Mouse (Mus musculus): ENCODE measurements around the gene Gnptg.
"Not testable (repeated sequence)": the region's sequence is repeated elsewhere in the genome, so short reads cannot be mapped to it uniquely, and the experiment has no call there.

Gene Gnptg

DNA sequence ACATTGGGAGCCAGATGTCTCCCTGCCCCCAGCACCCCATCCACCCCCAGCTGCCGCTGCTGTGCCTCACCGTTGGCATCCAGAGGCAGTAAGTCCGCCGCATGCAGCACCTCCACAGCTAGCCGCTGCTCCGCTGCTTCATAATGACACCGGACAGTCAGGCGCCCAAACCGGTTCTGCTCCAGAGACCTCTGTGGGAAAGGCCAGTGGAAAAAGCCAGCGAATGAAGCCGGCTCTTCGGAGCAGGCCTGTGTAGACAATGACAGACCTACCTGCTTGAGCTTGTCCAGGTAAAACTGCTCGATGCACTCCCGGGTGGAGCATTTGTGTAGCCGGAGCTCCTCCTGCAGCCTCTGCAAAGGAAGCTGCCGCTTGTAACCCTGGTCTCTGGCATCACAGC lies 4.3 kb upstream of the Gnptg start:
- no peak for DNase-seq (ENCODE audit: extremely low read depth, insufficient read length, low spot score)

DNA sequence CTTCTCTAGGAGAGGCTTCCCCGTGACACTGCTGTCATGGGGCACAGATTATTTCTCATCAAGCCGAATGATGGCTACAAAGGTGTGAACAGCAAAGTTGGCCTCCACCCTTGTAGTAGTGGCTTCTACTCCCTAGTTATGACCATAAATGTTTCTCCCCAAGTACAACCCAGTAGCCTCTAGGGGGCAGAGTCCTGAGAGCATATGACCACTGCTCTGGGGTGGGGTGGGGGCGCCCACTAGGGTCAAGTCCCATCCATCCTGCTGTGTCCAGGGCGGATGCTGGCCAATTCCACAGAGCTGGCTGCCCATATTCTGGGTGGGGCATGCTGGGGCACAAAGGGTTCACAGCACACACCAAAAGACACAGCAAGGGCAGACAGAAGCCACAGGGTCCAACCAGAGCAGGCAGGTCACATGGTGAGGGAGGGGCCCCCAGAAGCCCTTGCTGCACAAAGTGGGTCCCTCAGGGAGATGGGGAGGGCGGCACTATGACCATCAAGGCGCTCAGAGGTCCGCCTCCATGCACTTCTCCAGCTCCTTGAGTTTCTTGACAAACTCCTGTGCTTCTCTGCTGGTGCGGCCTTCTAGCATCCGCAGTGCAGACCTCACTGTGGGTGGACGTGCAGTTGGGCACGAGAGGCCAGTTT lies 3.3 kb upstream of the Gnptg start:
- no peak for DNase-seq (ENCODE audit: extremely low read depth, insufficient read length, low spot score)

DNA sequence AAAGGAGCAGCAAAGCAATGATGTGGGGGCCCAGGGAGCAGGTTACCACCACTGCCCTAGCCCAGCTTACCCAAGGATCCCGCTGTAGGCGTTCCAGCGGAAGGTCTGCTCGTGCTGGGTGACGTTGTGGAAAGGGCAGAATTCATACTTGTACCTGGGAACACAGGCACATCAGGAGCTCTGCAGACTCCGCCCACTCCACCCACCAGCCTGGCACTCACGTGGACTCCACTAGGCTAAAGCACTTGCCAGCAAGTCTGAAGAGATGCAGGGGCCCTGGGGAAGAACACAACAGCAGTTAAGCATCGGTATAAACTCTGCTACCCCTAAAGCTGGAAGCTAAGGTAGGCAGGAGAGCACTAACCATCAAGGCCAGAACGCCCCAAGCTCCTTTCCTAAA lies 4.3 kb downstream of the Gnptg start:
- DNase-seq (ENCODE audit: extremely low read depth, insufficient read length, low spot score) = no peak

DNA sequence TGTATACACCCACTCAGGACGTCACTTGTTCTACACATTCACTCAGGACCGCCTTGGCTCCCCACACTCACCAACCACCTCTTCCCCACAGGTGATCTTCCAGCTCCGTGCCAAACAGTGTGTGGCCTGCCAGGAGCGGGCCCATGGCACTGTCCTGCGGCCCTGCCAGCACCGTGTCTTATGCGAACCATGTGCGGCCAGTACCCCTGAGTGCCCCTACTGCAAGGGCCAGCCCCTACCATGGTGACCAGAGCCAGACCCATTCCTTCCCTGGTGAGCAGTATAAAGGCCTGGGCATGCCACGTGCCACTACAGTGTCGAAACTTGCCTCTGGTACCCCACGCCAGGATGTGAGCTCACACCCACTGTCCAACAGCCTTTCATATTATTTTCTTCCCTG lies 8.3 kb downstream of the Gnptg start:
- not testable (repeated sequence) for DNase-seq (ENCODE audit: extremely low read depth, insufficient read length, low spot score)

DNA sequence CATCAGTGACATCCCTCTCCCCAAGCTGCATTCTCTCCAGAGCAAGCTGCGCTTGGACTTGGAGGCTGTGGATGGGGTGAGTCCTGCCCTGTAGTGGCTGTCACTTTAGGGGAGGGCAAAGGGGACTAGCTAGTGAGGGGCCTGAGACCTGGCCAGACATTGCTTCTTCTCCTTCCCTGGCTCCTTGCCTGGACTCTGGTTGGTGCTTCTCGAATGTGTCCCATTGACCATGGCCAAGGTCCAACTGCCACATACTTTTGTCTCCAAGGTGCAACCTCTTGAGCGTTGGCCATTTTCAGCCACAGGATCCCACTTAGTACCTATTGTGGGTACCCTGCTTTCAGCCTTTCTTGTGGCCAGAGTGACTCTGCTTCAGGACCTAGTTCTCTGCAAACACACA lies 9.2 kb downstream of the Gnptg start:
- DNase-seq (ENCODE audit: extremely low read depth, insufficient read length, low spot score) = no peak

DNA sequence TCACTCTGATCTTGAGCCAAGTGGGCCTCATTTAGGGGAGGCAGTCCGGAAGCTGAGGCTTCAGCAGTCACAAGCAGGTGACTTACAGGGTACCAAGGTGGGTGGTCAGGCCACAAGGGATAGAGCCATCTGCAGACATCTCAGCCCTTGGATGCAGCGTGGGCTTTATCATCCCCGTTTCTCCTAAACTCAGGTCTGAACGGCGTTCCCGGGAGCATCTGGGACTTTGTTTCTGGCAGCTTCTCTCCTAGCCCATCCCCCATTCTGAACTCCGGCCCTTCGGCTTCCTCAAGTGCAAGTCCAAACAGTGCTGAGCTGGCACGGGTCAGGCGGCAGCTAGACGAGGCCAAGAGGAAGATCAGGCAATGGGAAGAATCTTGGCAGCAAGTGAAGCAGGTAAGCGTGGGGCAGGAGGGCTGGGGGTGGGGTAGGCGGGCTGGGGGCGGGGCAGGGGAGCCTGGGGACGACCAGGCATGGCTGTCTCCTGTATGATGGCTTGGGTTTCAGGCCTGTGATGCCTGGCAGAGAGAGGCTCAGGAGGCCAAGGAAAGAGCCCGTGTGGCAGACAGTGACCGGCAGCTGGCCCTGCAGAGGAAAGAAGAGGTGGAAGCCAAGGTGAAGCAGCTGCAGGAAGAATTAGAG lies 9.8 kb downstream of the Gnptg start:
- not testable (repeated sequence) for DNase-seq (ENCODE audit: extremely low read depth, insufficient read length, low spot score)

DNA sequence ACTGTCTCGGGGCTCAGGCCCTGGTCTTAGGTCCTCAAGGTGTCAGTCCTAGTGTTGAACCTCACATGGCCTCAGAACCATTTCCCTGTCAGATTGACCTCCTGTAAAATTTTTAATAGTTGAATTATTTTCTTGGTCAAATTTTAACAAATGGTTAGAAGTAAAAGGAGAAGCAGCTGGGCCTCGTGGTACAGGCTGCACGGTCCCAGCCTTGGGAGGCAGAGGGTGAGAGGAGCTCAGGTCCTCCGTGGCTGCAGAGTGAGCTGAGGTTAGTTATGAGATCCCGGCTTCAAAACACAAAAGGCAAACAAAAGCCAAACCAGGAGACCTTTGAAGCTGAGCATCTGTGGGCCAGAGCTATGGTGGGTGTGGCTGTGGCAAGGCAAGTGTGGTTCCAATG lies 11.9 kb downstream of the Gnptg start:
- DNase-seq (ENCODE audit: extremely low read depth, insufficient read length, low spot score) = no peak

DNA sequence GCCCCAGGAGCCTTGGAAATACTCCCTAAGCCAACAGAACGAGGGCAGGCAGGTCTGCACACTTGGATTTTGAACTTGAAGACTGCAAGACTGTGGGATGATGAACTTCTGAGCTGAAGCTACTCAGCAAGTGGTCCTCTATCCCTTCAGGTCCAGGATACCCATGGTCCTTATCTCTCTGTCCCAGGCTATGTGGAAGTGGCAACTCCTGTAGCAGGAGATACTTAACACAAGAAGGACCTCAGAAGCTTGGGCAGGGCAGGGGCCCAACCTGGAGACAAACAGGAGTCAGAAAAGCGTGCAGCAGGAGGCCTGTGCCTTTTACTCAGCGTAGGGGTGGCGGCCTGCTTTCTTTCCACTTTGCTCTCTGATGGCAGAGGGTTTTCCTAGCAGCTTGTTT lies 14.3 kb downstream of the Gnptg start:
- DNase-seq (ENCODE audit: extremely low read depth, insufficient read length, low spot score) = no peak

DNA sequence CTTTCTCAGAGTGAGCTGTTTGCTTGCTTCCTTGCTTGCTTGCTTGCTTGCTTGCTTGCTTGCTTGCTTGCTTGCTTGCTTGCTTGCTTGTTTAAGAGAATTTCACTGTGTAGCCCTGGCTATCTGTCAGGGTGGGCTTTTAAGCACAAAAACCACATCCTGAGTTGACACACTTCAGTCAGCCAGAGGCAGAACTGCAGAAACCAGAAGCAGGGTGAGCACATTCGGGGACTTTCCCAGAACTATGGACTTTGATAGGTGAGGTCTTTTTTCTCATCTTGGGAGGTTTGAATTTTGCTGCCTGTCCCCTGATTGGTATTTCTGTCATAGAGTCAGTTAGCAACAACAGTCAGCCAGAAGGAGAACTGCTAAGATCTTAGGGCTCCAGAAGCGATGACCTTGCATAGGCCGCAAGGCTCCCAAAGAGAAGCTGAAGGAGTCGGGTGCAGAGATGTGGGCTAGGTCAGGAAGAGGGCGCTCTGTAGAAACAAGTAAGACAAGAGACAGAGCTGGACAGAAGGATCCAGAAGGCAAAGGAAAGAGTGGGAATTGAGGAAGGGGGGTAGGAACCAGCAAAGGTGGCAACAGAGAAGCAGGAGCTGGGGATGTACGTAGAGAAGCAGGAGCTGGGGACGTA lies 15.2 kb downstream of the Gnptg start:
- no peak for DNase-seq (ENCODE audit: extremely low read depth, insufficient read length, low spot score)

DNA sequence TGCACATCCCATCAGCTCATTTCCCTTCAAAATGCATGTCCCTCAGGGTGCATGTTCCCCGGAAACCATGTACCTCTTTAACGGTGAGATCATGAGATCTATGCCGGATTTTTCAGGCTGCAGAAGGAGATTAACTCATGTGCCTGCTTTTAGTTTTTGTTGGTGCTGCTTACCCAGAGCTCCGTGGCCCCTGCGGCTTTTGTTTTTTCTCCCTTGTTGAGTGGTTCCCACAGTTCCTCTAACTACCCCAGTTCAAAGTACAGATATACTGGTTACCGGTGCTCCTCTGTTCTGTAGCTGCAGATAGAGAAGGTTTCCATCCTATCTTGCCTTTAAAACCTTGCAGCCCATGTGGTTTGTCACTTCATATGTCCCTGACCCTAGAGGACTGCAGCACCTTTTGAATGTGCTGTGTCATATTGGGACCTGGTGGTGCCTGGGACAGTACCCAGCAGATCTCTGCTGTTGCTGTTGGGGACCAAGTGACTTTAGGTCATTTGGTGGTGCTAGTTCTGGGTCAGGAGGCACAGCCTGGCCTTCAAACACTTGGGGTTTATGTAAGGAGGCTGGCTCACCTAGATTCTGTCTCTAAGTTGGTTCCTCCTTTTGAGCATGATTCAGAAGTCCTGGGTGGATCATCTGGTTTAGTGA lies 16.8 kb downstream of the Gnptg start:
- DNase-seq (ENCODE audit: extremely low read depth, insufficient read length, low spot score) = no peak

DNA sequence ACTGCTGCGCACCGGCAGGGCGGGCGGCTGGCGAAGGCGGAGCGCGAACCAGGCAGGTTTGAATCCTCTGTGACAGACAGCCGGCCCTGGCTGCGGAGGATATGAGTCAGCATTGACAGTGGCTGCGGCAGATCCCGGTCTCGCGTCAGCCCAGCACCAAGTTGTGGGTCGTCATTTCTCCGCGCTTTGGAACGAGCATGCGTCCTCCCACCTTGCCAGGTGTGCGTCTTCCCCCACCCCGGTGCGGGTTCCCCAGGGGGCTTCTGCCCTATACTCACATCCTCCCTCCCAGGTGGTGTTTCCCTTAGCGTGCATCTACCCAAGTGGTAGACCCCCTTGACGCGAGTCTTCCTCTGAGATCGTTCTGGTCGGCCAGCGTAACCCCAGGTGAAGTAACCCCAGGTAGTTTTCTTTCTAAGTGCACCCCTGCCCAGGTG lies 17.4 kb downstream of the Gnptg start:
- DNase-seq (ENCODE audit: extremely low read depth, insufficient read length, low spot score) = peak; percentile 67

DNA sequence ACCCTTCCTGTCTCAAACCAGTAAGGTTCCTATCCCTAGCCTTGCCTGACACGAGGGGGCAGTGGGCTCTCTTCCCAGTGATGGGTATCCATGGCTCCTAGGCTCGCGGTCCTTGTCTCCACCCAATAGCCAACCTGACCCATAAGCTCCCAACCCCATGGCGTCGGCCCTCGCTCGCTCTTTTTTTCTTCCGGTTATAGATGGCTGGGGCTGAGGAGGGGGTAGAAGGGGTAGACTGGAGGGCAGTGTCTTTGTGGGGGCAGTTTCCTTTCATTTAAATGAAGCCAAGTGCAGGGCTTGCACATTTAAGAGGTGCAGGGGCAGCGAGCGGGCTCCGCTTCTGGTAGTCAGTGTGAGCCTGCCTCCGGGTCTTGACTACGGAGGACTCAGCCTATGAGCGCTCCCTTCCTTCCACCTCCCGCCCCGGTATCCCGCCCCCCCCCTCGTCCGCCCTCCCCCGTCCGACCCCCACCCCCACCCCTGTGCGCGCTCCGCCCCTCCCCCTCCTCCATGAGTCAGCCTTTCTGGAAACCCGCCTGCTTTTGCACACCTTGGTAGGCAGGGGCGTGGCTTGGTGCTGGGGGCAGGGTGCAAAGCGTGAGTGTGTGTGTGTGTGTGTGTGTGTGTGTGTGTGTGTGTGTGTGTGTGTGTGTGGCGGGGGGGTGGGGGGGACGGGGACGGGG lies 18.0 kb downstream of the Gnptg start:
- peak; percentile 62 for DNase-seq (ENCODE audit: extremely low read depth, insufficient read length, low spot score)

DNA sequence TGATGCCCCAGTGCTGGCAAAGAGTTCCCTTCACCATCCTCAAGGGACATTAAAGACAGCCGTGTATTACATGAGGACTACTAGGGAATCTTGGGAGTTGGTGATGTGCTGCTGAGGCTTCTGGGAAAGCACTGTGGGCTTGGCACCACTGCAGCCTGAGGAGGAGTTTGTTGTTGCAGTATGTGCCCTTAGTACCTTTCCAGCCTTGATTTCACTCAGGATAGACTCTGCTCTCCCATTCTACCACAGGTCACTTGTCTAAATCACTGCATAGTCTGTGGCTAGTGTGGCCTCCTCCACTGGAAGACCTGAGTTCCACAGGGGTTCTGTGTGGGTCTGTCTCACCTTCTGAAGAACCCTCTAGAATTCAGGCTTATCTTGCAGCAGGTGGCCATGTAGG lies 19.2 kb downstream of the Gnptg start:
- DNase-seq (ENCODE audit: extremely low read depth, insufficient read length, low spot score) = no peak

DNA sequence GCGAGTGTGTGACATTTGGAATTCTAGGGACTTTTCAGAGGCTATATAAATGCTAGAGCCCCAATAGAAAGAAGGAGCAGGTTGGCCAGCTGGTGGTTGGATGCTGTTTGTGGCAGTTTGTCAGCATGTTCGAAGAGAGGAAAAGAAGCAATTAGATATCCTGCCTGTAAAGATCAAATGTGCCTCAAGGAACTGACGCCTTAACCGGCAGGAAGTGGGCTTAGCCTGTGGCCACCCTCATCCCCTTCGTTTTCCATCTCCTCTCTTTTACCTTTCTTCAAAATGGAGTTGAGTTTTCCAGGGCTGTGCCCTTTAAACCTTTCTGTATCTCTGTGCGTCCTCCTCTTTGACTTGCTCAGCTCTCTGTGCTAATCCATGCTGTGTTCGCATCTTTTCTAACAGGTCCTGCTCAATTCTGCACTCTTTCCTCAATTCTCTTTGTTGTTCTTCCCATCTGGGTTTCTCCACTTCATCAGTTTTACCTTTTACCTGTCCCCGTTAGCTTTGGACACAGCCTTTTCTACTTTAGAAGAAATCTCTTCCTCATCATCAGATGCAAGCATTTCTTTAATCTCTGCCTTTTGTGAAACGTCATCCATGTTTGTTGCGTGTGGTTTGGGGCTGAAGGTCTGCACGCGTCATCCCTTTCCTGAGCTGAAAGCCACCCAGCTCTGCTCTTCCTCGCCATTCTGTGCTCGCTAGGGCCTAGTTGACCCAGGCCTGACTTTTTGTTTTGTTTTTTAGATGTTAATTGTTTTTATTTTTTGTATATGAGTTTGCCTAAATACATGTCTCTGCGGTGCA lies 20.2 kb downstream of the Gnptg start:
- DNase-seq (ENCODE audit: extremely low read depth, insufficient read length, low spot score) = no peak

DNA sequence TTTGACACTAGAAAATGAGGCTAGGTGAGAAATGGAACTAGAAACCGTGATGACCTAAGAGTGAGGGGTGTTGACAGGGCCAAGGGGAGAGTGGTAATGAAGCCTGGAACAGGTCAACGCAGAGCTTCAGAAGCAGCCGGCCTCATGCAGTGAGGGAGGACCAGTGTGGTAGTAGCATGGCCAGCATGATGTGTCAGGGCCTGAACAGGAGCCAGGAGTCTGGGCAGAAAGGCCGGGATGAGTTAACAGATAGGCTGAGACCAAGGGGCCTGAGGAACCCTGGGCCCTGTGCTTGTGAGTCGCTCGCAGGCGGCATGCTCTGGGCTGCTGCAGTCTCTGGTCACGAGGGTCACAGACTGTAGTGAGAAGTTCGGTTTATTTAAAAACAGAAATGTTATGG lies 21.0 kb downstream of the Gnptg start:
- no peak for DNase-seq (ENCODE audit: extremely low read depth, insufficient read length, low spot score)

DNA sequence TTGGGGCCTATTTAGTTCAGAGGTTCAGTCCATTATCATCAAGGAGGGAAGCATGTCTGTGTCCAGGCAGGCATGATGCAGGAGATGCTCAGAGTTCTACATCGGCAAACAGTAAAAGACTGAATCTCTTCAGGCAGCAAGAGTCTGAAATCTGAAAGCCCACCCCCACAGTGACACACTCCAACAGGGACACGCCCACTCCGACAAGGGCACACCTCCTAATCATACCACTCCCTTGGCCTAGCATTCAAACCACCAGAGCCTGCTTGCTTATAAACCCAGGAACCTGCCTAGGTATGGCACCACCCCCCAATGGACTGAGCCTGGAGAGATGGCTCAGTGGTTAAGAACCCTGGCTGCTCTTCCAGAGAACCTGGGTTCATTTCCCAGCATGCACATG lies 24.5 kb downstream of the Gnptg start:
- no peak for DNase-seq (ENCODE audit: extremely low read depth, insufficient read length, low spot score)

DNA sequence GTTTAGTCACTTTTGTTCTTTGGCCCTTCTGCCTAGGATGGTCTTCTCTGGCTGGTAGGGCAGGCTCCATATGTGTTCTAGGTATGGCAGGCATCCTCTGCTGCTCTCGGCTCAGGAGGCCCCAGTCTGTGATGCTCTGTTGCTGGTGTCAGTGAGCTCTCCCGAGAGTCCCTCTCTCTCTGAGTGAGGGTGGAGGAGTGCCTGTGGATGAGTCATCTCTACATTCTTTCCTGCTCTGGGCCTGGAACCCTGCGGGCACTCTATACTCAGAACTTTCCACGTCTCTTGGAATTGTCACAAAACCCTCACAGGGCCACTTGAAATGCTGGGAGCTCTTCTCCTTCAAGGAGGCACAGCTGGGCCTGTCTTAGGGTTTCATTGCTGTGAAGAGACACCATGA lies 28.2 kb downstream of the Gnptg start:
- DNase-seq (ENCODE audit: extremely low read depth, insufficient read length, low spot score) = peak; percentile 64

DNA sequence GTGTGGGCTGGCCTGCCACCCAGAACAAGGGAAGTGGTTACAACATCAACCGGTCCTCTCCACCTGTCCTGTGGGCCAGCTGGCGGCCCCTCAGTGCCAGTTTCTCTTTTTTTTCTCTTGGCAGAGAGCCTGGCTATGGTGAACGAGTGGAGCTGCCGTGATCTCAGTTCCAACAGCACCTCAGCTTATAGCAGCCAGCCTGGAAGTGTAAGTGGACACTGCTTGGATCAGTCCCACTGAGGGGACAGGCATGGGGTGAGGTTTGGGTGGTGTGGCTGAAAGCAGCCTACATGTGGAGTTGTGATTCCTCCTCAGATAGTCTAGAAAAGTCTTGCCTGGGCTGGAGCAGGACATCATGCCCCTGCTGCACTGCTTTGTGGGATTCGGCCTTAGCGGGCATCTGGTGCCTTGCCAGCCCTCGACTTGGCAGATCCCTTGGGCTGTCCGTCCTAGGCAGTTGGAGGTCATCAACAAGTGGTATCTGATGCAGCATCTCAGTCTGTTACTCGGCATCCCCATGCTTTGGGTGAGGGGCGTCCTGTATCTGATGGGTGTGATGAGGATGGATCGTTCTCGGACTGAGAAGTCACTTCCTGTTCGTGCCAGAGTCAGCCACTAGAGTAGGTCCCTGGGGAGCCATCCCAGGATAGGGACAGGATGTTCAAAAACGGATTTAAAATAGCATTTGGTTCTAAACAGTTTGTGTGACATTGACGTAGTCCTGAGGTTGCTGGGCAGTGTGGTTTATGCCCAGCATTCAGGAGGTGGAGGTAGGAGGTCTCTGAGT lies 29.1 kb downstream of the Gnptg start:
- DNase-seq (ENCODE audit: extremely low read depth, insufficient read length, low spot score) = peak; percentile 63

DNA sequence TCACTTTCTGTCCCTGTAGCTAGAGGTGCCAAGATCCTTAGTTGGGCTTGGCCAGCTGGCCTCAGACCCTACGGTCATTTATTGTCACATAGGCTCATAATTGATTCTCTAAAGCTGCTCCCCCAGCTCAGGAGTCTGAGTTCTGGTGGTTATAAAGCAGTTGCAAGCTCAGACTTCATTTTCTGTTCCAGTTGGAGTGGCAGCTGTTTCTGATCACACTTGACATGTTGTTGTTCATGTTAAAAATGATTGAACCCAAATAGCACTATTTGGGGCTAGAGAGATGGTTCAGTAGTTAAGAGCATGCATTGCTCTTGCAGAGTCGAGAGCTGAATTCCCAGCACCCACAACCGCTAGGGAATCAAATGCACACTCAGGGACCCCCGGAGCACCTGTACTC lies 29.9 kb downstream of the Gnptg start:
- no peak for DNase-seq (ENCODE audit: extremely low read depth, insufficient read length, low spot score)

DNA sequence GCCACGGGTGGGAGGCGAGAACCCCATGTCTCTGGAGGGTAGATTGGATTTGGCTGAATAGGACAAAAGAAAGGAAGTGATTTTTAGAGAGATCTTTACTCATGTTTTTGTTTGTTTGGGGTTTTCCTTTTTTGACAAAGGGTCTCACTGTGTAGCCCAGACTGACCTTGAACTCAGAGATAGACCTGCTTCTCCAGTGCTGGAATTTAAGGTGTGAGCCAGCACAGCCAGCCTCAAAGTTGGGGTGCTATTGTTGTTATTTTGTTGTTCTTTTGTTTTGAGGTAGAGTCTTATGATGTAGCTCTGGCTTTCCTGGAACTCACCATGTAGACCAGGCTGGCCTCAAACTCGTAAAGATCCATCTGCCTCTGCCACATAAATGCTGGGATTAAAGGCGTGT lies 37.5 kb downstream of the Gnptg start:
- DNase-seq (ENCODE audit: extremely low read depth, insufficient read length, low spot score) = no peak

Data from 3134 (cell line).